Mouse (Mus musculus) ES-E14 (cell line): Measurements from ENCODE around the gene Izumo4.

ENCODE experiments used
- CHD2 ChIP-seq: IDR thresholded peaks from 2 replicates; pipeline ENCODE4 v1.6.1; 2014; ENCODE audit warnings: mild to moderate bottlenecking, low read depth, low read length, inconsistent platforms
- HCFC1 ChIP-seq: IDR thresholded peaks from 2 replicates; pipeline ENCODE4 v1.6.1; 2012; ENCODE audit warnings: low read length, inconsistent platforms, borderline replicate concordance; ENCODE audit not compliant: insufficient read depth
- ZC3H11A ChIP-seq: IDR thresholded peaks from 2 replicates; pipeline ENCODE4 v1.6.1; 2012; ENCODE audit warnings: low read depth, mild to moderate bottlenecking, inconsistent platforms, low read length, borderline replicate concordance
- ZNF384 ChIP-seq: IDR thresholded peaks from 2 replicates; pipeline ENCODE4 v1.6.1; 2012; ENCODE audit warnings: low read depth, low read length, inconsistent platforms

GRCm38 (mm10) chr10:80655406-80656129 is 46.4 kb upstream of the Izumo4 start:
- no peak for TF ChIP-seq ZNF384
- TF ChIP-seq CHD2: no peak
- no peak for TF ChIP-seq ZC3H11A
- TF ChIP-seq HCFC1: no peak
